Mouse (Mus musculus): Measurements from ENCODE around the gene Olfr492. TPM values are rescaled to one million over a fixed set of nuclear protein-coding genes. Genes with fewer than 3 reads are reported as not detected.

Olfr492 gene
- not detected in 3 replicates for total RNA-seq (2017)

DNA sequence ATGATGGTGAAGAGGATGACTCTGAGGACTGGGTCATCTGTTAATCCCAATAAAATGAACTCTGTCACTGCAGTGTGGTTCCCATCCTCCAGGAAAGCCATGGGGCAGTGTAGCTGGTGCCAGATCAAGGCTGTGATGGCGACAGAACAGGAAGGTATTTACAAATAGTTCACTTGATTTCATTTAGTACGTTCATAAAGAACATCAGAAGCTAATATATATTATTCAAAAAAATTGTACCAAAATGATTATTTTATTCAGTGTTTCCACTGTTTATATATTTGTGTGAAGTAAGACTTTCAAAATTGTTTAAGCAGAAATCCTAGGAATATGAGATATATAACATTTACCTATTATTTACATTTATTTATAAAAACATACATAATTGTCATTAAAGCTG lies at the start of gene Olfr492:
Gene Olfr492, minus strand, starts transcription at position 101 of the 400 bp plus-strand sequence.
- ATAC-seq (replicated peaks; ENCODE audit: insufficient number of reproducible peaks, low FRiP score, low TSS enrichment, poor library complexity, severe bottlenecking): no peak

DNA sequence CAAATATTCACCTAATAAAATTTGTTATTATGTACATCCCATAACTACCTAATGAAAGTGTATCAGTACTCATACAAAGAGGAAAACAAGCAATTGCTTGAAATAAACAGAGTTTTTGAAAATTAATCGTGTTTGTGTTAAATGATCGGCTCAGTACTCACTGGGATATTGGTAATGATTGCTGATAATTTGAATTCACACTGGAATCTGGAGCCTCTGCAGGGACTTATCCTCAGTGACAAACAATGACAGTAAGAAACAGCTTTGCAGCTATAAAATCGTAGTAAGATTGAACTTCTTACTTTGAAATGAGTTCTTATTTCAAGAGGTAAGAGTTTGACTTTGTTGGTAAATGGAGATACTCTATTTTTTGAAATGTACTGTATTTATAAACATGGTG lies 41.6 kb upstream of the Olfr492 start, which contains the start of gene Olfr494:
Gene Olfr494, plus strand, starts transcription at position 301 of the 400 bp plus-strand sequence.
- no peak for ATAC-seq (replicated peaks; ENCODE audit: insufficient number of reproducible peaks, low FRiP score, low TSS enrichment, poor library complexity, severe bottlenecking)

- ATAC-seq (replicated peaks; ENCODE audit: insufficient number of reproducible peaks, low FRiP score, low TSS enrichment, poor library complexity, severe bottlenecking): no peak
Measured at GRCm38 (mm10) chr7:108346879-108347278, 23.4 kb upstream of the Olfr492 start, which contains the start of gene Olfr493. TSS of gene Olfr493 (minus strand) at chr7:108346979.

DNA sequence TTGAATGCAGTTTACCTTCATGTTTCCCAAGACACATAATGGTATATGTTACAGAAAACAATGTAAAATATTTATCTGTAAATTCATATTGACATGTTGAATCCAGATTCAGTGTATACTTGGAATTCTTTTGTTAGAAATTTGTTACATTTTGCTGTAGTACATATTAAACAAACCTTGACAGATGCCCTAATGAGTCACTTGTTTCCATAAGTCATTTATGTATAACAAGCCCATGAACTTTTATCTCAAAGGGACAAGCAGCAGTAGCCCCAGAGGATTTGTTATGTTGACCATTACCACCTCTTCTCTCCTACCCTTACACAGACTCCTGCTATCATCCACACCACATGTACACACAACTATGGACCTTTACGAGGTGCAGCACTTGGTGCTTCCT lies 10.3 kb downstream of the Olfr492 start, which contains the start of gene Olfr491:
Gene Olfr491, plus strand, starts transcription at position 301 of the 400 bp plus-strand sequence.
- ATAC-seq (replicated peaks; ENCODE audit: insufficient number of reproducible peaks, low FRiP score, low TSS enrichment, poor library complexity, severe bottlenecking): no peak

DNA sequence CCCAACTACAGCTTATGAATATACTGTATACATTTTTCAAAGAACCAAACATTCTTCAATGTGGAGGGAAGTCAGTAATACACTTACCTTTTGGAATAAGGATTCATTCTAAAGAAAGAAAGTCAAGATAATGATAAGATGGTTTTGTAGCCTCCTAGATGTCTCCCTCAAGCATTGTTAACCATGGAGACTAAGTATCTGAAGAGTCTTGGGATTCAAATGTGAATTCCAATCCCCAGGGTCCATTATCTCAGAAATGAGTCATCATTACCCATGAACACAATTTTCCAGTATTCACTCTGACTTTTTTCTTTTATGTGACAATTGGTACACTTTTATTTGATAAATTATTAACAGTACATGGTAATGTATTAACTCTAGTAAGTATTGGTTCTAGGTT lies 34.6 kb downstream of the Olfr492 start, which contains the start of gene Olfr490:
Gene Olfr490, minus strand, starts transcription at position 101 of the 400 bp plus-strand sequence.
- ATAC-seq (replicated peaks; ENCODE audit: insufficient number of reproducible peaks, low FRiP score, low TSS enrichment, poor library complexity, severe bottlenecking): no peak

Other genes starting within 250 kb of the Olfr492 start
- not detected in 3 replicates for gene Olfr481, start 243.8 kb downstream of the Olfr492 start, total RNA-seq (2017)
- 0.19 TPM in 1 of 3 replicates, not detected in the others for gene Olfr482, start 226.1 kb downstream of the Olfr492 start, total RNA-seq (2017)
- not detected in 3 replicates for gene Olfr483, start 222.8 kb downstream of the Olfr492 start, total RNA-seq (2017)
- gene Olfr484, start 196.2 kb downstream of the Olfr492 start, total RNA-seq (2017): not detected in 3 replicates
- not detected in 3 replicates for gene Olfr485, start 163.8 kb downstream of the Olfr492 start, total RNA-seq (2017)
- not detected in 3 replicates for gene Olfr486, start 150.9 kb downstream of the Olfr492 start, total RNA-seq (2017)
- not detected in 3 replicates for gene Olfr487, start 109.0 kb downstream of the Olfr492 start, total RNA-seq (2017)
- gene Olfr488, start 65.3 kb downstream of the Olfr492 start, total RNA-seq (2017): not detected in 3 replicates
- gene Olfr490, start 34.7 kb downstream of the Olfr492 start, total RNA-seq (2017): not detected in 3 replicates
- gene Olfr491, start 10.2 kb downstream of the Olfr492 start, total RNA-seq (2017): not detected in 3 replicates
- gene Olfr493, start 23.3 kb upstream of the Olfr492 start, total RNA-seq (2017): not detected in 3 replicates
- gene Olfr494, start 41.7 kb upstream of the Olfr492 start, total RNA-seq (2017): not detected in 3 replicates
- not detected in 3 replicates for gene Olfr495, start 69.5 kb upstream of the Olfr492 start, total RNA-seq (2017)
- not detected in 3 replicates for gene Olfr497, start 96.7 kb upstream of the Olfr492 start, total RNA-seq (2017)
- gene Olfr498, start 141.7 kb upstream of the Olfr492 start, total RNA-seq (2017): not detected in 3 replicates
- not detected in 3 replicates for gene Olfr502, start 201.4 kb upstream of the Olfr492 start, total RNA-seq (2017)
- gene Olfr503, start 220.9 kb upstream of the Olfr492 start, total RNA-seq (2017): not detected in 3 replicates
- gene Olfr504, start 242.1 kb upstream of the Olfr492 start, total RNA-seq (2017): not detected in 3 replicates